Mouse (Mus musculus): Measurements from ENCODE around the gene Camsap3. TPM values are rescaled to one million over a fixed set of nuclear protein-coding genes. Genes with fewer than 3 reads are reported as not detected.
A peak's percentile ranks its signal among the peaks of the same experiment; 100 is the strongest.
"Not testable (repeated sequence)": the region's sequence is repeated elsewhere in the genome, so short reads cannot be mapped to it uniquely, and the experiment has no call there.

Camsap3 gene
- total RNA-seq (2015; ENCODE audit: low replicate concordance) (not detected in 2 replicates), total RNA-seq (2017; ENCODE audit: low replicate concordance) (not detected in 2 replicates)

- no peak for ATAC-seq (replicated peaks; ENCODE audit: low FRiP score, poor library complexity, severe bottlenecking)
Observed at GRCm38 (mm10) chr8:3586993-3587390, at the start of gene Camsap3. TSS of gene Camsap3 (plus strand) at chr8:3587293.

- ATAC-seq (replicated peaks; ENCODE audit: low FRiP score, poor library complexity, severe bottlenecking) = no peak
Observed at GRCm38 (mm10) chr8:3537666-3538065, 49.4 kb upstream of the Camsap3 start.

DNA sequence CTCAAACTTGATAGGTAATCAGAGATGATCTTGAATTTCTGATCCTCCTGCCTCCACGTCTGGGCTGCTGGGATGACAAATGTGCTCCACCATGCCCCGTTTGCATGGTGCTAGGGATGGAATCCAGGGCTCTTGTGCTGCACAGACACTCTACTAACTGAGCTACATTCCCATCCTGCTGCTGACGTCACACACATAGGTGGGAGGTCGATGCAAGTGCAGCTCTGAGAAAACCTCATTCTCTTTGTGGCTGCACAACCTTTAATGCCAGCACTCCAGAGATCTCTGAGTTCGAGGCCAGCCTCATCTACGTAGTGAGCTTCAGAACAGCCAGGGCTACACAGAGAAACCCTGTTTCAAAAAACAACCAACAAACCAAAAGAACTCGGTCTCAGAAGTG lies 47.9 kb upstream of the Camsap3 start:
- ATAC-seq (replicated peaks; ENCODE audit: low FRiP score, poor library complexity, severe bottlenecking) = no peak

- no peak for ATAC-seq (replicated peaks; ENCODE audit: low FRiP score, poor library complexity, severe bottlenecking)
Observed at GRCm38 (mm10) chr8:3540076-3540475, 47.0 kb upstream of the Camsap3 start.

DNA sequence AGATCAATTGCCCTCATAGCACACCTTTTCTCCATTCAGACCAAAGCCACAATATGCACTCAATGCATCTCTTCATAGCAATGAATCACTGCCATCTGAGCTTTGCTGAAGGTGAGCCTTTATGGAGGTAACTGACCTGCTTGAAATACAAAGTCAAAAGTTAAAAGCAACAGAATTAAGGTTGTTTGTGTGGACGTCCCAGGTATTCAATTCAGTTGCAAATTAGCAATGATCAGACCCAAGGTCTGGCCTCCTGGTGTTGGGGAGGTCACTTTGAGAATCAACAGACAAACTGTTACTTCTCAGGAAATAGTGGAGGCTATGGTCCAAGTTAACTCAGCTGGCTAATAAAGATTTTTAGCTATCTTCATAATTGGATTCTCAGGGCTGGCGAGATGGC lies 40.6 kb upstream of the Camsap3 start:
- no peak for ATAC-seq (replicated peaks; ENCODE audit: low FRiP score, poor library complexity, severe bottlenecking)

- ATAC-seq (replicated peaks; ENCODE audit: low FRiP score, poor library complexity, severe bottlenecking) = no peak
Observed at GRCm38 (mm10) chr8:3552240-3552639, 34.9 kb upstream of the Camsap3 start.

- peak; percentile 79 for ATAC-seq (replicated peaks; ENCODE audit: low FRiP score, poor library complexity, severe bottlenecking)
Observed at GRCm38 (mm10) chr8:3556114-3556513, 31.0 kb upstream of the Camsap3 start.

- ATAC-seq (replicated peaks; ENCODE audit: low FRiP score, poor library complexity, severe bottlenecking) = no peak
Observed at GRCm38 (mm10) chr8:3567641-3568371, 19.3 kb upstream of the Camsap3 start, which contains the start of gene C330021F23Rik. TSS of gene C330021F23Rik (plus strand) at chr8:3567990.

DNA sequence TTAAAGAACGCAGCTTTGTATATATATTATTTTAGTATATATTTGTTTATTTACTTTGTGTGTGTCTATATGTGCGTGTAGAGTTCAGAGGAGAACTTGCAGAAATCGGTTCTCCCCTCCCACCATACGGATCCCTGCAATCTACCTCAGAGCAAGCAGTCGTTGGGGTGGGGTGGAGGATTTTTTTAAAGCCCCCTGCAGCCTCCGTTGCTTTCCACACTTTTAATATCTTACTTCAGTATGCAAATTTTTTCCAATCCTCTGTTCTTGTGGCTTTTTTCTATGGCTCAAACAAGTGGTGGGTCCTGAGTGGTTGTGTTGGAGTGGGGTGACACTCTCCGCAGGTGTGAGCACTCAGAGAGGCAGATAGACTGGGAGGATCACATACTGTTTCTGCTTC lies 18.7 kb upstream of the Camsap3 start:
- ATAC-seq (replicated peaks; ENCODE audit: low FRiP score, poor library complexity, severe bottlenecking) = no peak

DNA sequence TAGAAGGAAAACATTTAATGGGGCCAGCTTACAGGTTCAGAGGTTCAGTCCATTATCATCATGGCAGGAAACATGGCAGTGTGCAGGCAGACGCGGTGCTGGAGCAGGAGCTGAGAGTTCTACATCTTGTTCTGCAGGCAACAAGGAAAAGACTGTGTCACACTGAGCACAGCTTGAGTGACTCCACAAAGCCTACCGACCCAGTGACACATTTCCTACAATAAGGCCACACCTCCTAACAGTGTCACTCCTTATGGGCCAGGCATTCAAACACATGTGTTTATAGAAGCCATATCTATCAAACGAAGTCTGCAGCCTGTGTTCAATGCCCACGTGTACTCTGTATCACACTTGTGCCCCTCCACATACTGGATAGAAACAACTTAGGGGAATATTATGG lies 17.3 kb upstream of the Camsap3 start:
- no peak for ATAC-seq (replicated peaks; ENCODE audit: low FRiP score, poor library complexity, severe bottlenecking)

DNA sequence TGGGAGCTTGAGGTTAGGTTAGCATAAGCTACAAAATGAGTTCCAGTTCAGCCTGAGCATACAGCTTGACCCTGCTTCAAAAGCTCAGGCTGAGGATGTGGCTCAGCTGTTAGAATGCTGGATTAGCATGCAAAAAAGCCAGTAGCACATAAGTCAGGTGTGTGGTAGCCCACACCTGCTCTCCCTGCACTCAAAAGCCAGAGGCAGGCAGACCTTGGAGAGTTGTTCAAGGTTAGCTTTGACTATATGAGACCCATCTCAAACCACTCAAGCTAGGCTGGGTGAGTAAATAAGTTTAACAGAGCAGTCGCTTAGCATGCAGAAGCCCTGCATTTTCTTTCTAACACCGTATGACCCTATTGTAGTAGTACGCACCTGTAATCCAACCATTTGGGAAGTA lies 12.5 kb upstream of the Camsap3 start:
- ATAC-seq (replicated peaks; ENCODE audit: low FRiP score, poor library complexity, severe bottlenecking) = no peak

DNA sequence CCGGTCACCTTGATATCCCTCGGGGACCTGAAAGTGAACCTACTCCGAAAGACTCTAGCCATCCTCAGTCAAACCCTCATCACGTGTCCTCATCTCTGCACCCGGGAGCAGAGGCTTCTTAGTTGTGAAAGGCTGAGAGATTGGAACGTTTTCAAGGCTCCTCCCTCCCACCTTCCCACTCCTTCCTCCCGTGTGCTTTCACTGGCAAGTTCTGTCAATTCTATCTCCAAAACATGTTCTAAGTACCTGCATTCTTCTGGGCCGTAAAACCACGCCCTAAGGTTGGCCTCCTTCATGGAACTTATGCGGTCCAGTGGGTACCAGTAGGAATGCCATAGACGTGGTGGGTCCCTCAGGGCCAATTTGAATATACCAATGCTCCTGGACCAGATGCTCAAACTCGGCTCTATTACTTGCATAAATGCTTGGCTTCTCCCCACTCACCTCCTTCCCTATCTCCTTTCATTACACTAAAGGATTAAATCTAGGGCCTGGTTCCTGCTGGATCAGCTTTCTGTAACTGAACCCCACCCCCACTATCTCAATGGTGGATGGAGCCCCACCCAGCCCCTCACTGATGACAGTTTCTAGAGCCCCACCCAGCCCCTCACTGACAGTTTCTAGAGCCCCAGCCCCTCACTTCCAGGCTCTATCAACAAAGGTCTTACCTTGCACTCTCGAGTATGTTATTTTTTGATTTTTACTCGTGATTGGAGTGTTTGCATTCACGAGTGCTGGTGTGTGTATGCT lies 10.7 kb upstream of the Camsap3 start:
- no peak for ATAC-seq (replicated peaks; ENCODE audit: low FRiP score, poor library complexity, severe bottlenecking)

DNA sequence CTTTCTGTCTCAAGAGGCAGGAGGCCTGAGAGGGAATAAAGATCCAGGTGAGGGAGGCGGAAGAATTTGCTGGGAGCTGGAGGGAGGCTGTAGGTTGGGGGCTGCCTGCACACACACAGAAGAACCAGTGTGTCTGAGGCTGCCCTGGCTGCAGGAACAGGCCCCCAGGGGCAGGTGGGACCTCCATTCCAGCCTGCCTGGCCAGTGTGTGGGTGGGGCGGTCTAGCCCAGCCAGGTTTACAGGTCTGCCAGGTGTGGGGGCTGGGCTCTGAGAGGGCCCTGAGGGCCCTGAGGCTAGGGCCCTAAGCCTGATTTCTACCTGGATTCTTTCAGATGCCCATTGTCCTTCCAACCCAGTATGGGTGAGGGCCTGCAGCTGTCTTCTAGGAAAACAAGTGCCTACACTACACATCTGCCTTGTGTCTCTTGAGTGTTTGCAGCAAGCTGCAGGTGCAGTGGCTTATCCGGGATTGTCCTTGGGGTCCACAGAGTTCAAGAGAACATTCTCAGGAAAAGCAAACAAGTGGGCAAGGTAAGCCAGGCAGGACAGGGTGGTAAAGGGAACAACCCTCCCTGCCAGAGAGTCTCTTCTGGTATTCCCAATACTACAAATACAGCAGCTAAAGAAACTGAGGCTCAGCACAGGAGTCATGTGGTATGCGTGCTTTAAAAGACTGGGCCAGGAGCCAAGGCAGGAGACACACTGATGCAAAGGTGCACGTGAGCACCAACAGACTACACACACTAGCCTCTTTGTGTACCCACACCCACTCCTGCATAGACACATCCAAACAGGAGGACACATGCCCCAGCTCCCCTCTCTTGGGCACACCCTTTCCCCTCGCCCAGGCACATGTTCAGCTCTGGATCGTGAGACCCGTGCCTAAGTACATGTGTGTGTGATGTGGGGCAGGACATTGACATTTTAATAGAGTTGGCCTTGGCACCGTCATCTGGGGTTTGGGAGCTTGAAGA lies 7.4 kb upstream of the Camsap3 start:
- ATAC-seq (replicated peaks; ENCODE audit: low FRiP score, poor library complexity, severe bottlenecking) = 0 out of 2 replicates have a peak, but pooled peaks have one; percentile 27

DNA sequence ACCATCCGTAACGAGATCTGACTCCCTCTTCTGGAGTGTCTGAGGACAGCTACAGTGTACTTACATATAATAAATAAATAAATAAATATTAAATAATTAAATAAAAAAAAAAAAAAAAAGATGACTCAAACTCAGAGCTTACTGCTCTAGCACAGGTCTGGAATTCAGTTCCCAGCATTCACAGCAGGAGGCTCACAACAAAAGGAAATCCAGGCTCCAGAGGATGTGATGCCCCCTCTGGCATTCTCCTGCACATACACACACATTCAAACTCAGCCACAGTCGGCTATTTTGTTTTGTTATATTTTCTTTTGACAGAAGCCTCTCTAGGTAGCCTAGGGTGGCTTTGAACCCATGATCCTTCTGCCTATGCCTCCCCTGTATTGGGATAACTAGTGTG lies 5.1 kb upstream of the Camsap3 start:
- ATAC-seq (replicated peaks; ENCODE audit: low FRiP score, poor library complexity, severe bottlenecking) = not testable (repeated sequence)

DNA sequence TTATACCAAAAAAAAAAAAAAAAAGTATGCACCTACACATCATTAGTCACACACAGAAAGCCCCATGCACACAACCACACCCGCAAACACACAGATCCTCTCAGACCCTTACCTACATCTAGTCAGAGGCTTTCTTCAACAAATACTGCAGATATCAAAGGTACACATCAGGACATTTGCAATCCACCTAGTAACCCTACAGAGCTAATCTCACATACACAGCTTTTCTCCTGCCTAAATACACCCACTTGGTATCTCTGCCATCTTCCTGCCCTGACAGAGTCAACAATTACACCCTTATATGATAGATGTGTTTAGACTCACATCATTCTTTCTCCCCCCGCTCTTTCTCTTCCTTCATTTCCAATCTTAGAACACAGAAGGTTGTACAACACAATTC lies 641 bp upstream of the Camsap3 start:
- ATAC-seq (replicated peaks; ENCODE audit: low FRiP score, poor library complexity, severe bottlenecking) = no peak

- peak; percentile 35; the same call in 1 of the 2 replicates for ATAC-seq (replicated peaks; ENCODE audit: low FRiP score, poor library complexity, severe bottlenecking)
Observed at GRCm38 (mm10) chr8:3587391-3588257, 531 bp downstream of the Camsap3 start.

DNA sequence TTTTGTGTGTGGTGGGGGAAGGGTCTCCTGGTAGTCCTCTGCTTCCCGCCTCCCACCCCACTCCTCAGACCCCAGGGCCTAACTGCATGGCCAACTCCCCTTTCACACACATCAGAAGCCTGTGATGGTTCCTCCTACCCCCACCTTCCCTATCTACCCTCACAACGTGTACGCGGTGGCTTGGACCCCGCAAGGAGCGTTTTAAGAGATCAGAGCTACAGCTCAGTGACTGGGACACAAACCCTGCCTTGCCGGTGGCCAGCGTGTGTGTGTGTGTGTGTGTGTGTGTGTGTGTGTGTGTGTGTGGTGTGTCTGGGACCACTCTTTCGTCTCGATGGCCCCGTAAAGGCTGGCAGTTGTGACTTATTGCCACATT lies 1.2 kb downstream of the Camsap3 start:
- ATAC-seq (replicated peaks; ENCODE audit: low FRiP score, poor library complexity, severe bottlenecking) = no peak

GRCm38 (mm10) chr8:3593470-3593869 lies 6.4 kb downstream of the Camsap3 start:
- ATAC-seq (replicated peaks; ENCODE audit: low FRiP score, poor library complexity, severe bottlenecking) = no peak

- no peak for ATAC-seq (replicated peaks; ENCODE audit: low FRiP score, poor library complexity, severe bottlenecking)
Observed at GRCm38 (mm10) chr8:3594466-3594865, 7.4 kb downstream of the Camsap3 start.

Data from erythroid progenitor cell, adult 5-6 weeks (primary cell).